Mouse (Mus musculus) T-helper 17 cell (primary cell): ENCODE data around the gene Efna3.

Experiments
- in situ Hi-C, 2 experiments: fragments of 300-600 bp; cut with MboI, MseI; formaldehyde crosslinking; loops; 1 replicate in 1 of 2; 2 replicates in 1 of 2; pipeline ENCODE4 v1.15.1; 2025; ENCODE audit warnings: high pct_unique_total_duplicates in 2 of 2

Efna3 gene

GRCm38 (mm10) chr3:89288503-89288928, 34.2 kb downstream of the Efna3 start:
- in situ Hi-C loops: no loop called here

GRCm38 (mm10) chr3:89287286-89287685, 35.5 kb downstream of the Efna3 start:
- in situ Hi-C loops: no loop called here

DNA sequence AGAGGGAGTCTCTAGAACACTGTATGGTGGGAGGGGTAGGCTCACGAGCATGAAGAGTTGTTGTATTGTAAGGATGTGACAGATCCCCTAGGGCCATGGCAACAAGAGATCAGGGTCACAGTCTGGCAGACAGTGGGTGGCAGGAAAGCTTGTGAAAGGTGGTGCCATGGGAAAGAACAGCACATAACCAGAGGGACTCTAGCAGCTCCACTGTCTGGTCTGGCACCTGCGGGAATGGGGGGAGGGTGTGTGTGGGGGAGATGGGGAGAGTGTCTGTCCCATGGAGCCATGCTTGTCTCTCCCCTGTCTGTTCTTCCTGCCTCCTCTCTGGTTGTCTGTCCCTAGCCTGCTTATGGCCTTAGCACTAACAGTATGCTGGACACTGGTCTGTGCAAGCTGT, 37.2 kb downstream of the Efna3 start:
- in situ Hi-C loops: no loop called here

- in situ Hi-C loops: loop anchor here (5.0 kb wide), 1 partner anchor 37 kb away; the partner anchor contains the start of genes Krtcap2 (in 2 of the 2) and Trim46 (in 2 of the 2)
Measured at GRCm38 (mm10) chr3:89284261-89284660, 38.5 kb downstream of the Efna3 start.

GRCm38 (mm10) chr3:89282291-89282643, 40.5 kb downstream of the Efna3 start:
- in situ Hi-C loops: loop anchor here (5.0 kb wide), 1 partner anchor 35 kb away; the partner anchor contains the start of genes Krtcap2 (in 2 of the 2) and Trim46 (in 2 of the 2)

DNA sequence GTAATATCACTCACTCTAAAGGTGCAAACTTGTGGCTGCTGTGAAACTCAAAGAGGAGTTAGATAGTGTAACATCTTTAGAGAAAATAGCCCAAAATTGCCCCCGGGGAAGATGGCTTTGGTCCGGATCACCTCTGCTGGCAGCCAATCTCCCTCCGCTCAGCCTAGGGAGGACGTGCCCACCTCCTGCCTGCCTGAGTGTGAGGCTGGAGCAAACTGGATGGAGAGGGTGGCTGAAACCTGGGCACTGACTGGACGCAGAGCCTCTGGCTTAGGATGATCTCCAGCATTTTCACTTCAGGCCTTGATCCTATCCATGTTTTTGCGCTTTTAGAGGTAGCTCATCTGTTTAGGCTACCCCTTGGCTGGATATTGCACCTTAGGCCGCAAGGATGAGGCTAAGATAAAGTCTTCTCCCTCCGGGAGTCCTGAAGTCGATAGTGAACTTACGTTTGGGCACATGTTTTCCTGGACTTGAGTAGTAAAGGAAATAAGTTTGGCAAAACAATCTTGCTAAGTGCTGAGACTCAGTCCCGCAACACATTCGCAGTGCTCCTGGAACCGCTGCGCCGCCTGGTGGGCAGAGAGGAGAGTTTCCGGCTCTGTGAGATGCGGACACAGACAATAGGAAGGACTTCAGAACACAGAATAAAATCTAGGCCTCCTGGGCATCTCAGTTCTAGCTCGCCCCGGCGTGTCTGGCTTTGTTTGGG, 41.0 kb downstream of the Efna3 start:
- in situ Hi-C loops: loop anchor here (5.0 kb wide), 1 partner anchor 34 kb away; the partner anchor contains the start of genes Krtcap2 (in 2 of the 2) and Trim46 (in 2 of the 2)

DNA sequence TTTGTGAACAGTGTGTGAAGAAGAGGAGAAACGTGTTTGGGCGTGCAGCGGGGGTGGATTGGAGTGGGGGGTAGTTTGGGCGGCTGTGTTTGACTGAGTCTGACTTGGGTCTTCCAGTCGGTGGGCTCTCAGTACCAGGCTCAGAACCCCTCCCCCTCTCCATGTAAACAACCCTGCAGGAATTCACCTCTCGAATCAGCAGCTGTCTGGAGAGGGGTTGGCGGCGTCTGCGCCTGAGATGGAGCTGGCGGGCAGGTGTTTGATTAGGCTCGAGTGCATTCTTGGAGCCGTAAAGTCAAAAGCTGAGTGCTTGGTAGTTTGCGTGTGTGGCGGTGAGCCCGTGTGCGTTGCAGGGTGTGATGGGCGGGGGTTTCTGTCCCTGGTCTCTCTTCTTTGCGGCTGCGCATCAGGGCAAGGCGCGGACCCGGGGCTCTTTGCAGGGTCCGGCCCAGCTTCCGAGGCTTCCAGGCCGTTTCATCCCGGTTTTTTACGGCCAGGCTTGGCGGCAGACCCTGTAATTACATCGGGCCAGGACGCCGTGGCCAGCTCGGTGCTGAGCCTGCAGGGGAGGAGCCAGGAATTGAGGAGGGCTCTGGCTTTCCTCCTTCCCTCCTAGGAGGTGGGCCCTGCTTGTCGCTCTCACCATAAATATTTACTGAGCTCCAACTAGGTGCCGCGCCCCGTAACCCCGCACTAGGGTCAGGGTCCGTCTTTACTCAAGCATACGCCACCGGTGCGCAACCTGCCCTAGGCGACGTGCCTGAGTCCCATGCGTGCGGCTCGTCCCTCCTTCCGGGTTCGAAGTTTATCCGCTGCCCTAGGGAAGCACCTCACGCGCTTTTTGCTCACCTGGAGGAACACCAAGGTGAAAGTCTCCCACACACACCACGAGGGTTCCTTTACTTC, 41.9 kb downstream of the Efna3 start, which contains the start of gene Efna1:
Gene Efna1 (minus strand): TSS at position 537 of the 906 bp plus-strand sequence.
- in situ Hi-C loops: loop anchor here (5.0 kb wide), 1 partner anchor 34 kb away; the partner anchor contains the start of genes Krtcap2 (in 2 of the 2) and Trim46 (in 2 of the 2)

DNA sequence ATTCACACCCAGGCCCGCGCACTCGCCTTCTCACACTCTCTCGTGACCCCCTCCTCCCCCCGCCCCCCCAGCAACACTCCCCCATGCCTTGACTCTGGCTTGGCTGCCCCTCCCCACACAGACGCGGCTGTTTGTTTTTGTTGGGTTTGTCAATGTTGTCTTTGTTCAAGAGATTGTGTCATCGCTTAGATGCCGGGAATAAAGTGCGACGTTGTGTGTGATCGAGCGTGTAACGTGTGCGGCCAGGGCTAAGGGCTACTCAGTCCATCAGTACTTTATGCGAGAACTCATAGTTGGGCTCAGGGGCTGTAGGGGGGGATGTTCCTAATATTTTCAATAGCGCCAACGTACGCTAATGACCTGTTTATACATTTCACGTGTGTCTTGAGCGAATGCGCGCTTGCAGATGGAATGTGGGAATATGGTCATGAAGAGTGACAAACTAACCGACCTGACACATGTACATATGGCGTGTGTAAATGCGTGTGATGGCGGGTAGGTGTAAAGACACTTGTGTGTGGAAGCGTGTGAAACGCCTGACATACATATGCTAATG, 42.6 kb downstream of the Efna3 start:
- in situ Hi-C loops: loop anchor here (5.0 kb wide), 1 partner anchor 33 kb away; the partner anchor contains the start of genes Krtcap2 (in 2 of the 2) and Trim46 (in 2 of the 2)

DNA sequence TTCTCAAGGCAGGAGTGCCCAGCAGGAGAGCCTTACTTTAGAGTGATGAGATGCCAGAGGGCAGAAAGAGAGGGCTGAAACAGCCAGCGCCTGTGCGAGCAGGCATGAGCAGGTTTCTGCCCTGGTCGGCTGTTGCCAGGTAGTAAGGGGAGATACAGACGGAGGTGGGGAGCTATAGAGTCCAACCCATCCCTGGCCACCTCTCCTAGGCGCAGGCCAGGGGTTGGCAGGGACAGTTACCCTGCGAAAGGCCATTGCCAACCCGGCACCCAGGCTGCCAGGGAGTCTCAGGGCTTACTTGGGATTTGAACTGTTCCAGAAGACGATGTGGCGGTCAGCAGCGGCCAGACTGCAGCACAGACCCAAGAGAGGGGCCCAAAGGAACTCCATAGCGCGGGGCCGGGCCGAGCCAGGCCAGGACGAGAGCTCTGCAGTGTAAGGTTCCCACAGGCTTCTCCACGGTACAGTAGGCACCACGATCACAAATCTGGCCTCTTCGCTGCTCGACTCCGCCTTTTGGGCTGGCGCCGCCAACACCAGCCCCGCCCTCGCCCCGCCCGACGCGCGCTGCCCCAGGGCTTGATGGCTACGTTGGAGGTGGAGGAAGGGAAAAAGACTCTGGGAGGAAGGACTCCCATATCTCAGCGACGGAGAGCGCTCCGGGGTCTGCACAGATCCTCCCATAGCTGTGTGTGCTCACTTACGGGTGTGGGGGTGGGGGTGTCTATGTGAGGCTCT, 43.4 kb downstream of the Efna3 start:
- in situ Hi-C loops: no loop called here

- in situ Hi-C loops: no loop called here
Measured at GRCm38 (mm10) chr3:89278643-89279042, 44.1 kb downstream of the Efna3 start.

GRCm38 (mm10) chr3:89278107-89278506, 44.7 kb downstream of the Efna3 start:
- in situ Hi-C loops: no loop called here

DNA sequence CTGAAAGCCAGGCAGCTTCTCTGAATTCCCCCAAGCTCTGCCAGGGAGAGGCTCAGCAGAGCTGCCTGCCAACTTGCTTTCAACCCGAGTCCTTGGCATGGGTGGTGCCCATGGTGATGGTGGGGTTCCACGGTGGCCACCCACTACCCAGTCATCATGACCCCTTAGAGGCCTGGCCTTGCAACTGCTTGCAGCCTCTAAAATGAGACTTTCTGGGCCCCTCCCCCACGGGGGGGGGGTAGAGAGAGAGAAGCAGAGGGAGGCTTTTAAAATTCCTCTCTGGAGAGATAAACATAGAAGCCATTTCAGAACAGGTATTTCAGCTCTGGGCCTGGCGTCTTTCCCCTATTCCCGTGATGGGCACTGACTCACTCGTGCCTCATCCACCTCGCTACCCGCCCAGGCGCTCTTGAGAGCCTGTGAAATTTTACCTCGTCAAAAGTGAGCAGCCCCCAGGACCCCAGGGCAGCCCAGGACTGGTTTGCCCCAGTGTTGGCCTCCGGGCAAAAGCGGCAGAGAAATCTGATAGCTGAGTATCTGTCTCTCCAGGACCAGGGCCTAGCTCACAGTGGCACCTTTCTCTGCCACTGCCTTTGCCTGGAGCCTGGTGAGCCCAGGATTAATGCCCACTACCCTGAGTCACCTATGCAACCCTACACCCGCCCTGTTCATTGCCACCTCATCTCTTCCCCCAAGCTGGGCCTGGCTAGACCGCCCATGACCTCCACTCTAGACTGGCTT, 45.3 kb downstream of the Efna3 start:
- in situ Hi-C loops: no loop called here

- in situ Hi-C loops: no loop called here
Measured at GRCm38 (mm10) chr3:89276061-89276460, 46.7 kb downstream of the Efna3 start.

DNA sequence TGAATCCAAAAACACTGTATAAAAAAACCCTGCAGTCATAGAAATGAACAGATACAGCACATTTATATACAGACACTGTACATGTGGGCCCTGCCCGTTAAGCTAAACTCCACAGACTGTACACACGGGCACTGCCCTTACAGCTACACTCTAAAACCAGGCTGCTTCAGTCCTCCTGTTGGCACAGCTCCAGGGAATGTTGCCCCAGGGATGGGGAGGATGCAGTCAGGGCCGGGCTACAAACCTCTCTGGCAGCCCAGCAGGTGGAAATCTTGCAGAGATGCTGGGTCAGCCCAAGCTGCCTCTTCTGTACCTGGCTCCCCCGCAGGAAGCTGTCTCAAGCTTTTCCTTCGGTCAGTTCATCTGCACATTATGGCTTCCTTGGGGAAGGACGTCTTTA, 51.0 kb downstream of the Efna3 start:
- in situ Hi-C loops: no loop called here

- in situ Hi-C loops: no loop called here
Measured at GRCm38 (mm10) chr3:89270891-89271290, 51.9 kb downstream of the Efna3 start.

GRCm38 (mm10) chr3:89270051-89270755, 52.6 kb downstream of the Efna3 start, which contains the start of gene Slc50a1:
Gene Slc50a1, minus strand, starts transcription at chr3:89270570.
- in situ Hi-C loops: no loop called here

GRCm38 (mm10) chr3:89268916-89269315, 53.8 kb downstream of the Efna3 start:
- in situ Hi-C loops: no loop called here

- in situ Hi-C loops: no loop called here
Measured at GRCm38 (mm10) chr3:89266439-89266893, 56.3 kb downstream of the Efna3 start.
